Mouse (Mus musculus) lung, adult 18-20 months (tissue): ENCODE results near the gene Odf4.

ENCODE experiments used
- DNase-seq, 2 experiments: peaks; one replicate each; pipeline ENCODE4 v3.0.0; 2022; ENCODE audit warnings: mixed read lengths in 2 of 2

Gene Odf4

DNA sequence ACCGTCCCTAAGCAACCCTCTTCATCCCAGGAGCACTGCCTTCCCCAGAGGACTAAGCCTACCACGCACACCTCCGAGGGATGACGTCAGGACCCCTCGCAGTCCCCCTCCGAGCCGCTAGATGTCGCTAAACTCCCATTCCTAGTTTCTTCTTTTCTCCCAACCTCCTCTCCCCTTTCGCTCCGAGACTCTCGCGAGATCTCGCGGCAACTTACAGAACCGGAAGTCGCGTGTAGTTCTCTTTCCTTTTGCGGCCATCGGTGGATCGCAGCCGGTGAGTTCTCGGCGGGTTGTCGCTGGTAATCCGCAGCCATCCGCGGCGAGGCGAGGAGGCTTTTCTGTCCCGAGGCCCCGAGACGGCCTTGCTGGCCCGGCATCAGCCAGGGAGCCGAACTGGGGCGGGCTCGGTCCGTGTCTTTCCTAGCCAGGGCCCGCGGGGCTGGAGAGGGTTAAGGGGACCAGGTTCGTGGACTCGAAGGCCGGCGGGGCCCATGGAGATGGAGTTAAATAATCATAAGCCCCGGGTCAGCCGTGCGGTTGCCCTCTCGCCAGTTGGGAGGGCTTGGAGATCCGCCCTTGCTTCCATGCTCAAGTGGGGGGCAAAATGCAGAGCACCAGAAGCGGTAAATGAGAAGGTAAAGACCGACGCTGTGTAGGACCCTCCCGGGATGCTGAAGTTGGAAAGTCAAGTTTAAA, 25.4 kb downstream of the Odf4 start, which contains the start of gene Rpl26:
TSS of gene Rpl26 (plus strand) at position 233 of the 696 bp plus-strand sequence.
- peak; percentile 98 to 99 for DNase-seq

DNA sequence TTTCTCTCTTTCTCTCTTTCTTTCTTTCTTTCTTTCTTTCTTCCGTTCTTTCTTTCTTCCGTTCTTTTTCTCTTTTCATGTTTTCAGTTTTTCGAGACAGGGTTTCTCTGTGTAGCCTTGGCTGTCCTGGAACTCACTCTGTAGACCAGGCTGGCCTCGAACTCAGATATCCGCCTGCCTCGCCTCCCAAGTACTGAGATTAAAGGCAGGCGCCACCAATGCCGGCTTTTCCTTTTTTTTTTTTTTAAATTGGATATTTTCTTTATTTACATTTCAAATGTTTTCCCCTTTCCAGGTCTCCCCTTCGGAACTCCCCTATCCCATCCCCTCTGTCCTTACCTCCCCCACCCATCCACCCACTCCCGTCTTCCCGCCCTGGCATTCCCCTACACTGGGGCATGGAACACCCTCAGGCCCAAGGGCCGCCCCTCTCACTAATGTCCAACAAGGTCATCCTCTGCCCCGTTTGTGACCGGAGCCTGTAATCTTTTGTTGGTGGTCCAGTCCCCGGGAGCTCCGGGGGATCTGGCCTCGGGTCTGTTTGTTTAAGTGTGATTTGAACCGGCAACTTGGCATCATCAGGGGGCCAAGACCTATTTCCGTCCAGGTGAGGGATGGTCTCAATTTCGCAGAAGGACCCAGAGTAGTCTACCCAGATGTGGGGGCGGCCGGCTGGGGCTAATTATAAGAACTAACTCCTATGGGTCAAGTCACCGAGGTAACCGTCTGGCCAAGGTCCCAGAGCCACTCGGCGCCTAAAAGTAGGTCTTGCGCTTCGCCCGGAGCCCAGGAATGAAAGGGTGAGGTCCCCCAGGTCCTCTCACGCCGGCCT, 26.1 kb downstream of the Odf4 start:
- DNase-seq: no peak

DNA sequence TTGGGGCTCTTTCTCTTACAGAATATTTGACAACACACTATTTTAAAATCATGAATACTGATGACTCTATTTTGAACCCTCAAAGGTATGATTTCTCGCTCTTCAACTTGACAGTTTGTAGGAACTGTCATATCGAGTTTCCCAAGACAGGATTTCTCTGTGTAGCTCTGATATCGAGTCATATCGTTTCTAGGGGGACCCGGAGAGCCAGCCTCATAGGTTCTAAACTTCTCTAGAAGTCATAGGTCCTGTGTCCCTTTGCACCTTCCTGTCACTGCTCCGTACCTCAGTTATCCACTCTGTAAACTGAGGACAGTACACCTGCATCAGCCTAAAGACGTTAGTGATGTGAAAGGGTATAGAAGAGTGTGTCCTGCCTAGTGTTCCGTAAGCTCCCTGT, 27.1 kb downstream of the Odf4 start:
- no peak for DNase-seq

DNA sequence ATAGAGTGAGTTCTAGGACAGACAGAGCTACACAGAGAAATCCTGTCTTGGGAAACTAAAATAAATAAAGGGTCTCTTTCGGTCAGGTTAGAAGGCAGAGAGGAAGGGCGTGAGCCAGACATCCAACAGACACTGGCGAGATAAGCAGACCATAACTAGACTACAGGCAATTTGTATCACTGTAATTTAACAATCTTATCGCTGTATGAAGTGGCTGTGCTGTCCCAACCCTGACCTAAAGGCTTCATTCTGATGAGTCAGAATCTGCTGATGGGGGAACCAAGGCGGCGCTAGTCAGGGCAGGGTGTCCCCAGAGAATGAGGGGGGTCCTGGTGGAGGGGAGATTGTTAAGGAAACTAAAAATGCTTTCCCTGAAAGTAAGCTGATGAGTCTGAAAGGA, 28.1 kb downstream of the Odf4 start:
- no peak for DNase-seq

DNA sequence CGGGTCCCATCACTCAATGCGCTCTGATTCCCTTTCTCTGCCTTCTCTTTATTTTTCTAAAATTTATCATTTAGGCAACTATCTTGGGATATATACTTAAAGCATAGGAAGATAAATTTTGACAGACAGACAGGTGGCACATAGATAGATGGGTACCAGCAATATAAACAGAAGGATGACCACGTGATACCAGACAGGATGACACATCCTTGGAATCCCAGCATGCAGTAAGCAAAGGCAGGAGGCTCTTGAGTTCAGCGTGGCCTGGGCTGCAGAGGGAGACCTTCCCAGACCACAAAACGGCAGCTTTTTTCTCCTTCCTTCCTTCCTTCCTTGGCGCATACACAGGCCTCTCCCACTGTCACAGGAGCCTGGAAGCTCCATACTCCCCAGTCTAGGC, 29.0 kb downstream of the Odf4 start:
- DNase-seq: no peak

DNA sequence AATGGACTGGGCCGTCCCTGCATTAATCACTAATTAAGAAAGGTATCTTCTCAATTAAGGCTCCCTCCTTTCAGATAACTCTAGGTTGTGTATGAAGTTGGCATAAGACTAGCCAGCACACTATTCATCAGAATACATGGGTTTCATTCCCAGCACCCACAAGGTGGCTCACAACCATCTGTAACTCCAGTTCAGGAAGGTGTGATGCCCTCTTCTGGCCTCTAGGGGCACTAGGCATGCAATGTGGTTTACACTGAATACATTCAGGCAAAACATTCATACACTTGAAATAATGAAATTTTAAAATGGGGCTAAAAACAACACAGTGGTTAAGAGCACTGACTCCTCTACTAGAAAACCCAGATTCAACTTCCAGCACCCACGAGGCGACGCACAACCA, 29.8 kb downstream of the Odf4 start:
- peak; percentile 33 to 42 for DNase-seq

DNA sequence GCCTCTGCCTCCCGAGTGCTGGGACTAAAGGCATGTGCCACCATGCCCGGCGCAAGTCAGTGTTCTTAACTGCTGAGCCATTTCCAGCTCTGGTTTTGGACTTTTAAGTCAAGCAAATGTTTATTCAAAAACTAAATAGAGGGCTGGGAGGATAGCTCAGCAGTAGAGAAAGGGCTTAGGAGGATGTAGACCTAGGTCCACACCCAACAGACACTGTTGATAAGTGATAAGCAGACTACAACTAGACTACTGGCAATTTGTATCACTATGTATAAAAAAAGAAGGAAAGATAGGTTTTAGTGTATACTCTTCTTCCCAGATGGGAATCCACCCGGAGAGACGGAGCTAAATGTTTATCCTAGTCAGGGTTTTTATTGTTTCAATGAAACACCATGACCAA, 30.6 kb downstream of the Odf4 start:
- no peak for DNase-seq

DNA sequence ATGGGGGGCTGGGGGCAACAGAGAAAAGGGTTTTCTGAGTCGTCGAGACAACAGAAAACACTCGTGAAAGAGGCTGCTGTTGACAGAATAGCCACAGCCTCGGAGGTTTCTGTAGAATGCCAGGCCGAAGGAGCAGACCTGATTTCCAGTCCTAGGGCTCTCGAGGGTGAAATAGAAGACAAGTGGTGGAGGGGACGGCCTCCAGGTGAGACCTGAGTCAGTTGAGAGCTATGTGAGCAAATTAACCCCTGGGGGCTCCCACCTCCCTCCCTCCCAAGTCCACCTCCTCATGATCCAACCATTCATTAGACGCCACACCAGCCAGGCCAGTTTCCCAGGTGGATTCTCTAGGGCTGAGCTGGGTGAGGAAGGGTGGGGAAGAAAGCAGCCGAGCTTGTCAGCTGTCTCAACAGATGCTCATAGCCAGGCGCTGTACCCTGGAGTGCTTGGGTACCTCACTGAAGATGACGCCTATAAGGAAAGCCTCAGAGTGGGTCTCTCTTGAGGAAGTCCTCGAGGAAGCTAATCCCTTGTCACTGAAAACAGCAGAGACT, 32.9 kb downstream of the Odf4 start:
- DNase-seq: no peak

DNA sequence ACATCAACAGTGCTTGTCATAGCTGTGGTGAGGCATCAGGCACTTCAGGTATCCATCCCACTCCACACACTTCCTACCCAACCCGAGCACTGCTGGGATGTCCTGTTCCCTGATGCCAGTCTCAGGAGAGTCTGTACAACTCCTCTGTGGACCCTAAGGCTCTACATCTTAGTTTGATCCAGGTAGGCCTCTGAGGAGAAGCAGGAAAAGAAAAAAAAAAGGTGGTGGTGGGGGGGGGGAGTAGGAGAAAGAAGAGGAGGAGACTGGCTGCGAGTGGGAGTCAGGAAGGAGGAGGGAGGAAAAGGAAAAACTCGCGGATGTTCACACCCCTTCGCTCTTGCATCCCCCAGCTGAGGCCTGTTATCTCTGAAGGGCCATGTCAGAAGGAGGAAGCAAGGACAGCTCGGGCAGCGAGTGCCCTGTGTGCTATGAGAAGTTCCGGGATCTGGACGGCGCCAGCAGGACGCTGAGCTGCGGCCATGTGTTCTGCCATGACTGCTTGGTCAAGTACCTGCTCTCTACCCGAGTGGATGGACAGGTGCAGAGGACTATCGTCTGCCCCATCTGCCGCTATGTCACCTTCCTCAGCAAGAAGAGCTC, 34.5 kb downstream of the Odf4 start:
- no peak for DNase-seq

DNA sequence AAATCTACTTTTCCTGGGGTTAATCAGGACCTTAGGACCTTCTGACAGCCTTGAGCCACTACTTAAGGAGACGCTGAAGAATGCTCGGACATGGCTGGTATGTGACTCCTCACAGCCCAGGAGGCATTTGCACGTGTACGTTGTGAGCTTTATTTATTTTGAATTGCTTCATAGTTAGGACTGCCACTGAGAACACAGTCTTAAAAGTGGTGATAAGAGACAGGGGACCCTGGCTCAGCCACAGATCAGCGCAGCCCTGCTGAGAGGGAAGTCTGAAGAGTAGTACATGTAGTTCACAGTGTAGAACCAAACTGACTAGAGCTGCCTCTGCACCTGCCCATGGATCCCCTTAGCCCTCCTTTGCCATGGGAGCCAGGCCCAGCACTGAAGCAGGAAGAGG, 35.1 kb downstream of the Odf4 start:
- no peak for DNase-seq

DNA sequence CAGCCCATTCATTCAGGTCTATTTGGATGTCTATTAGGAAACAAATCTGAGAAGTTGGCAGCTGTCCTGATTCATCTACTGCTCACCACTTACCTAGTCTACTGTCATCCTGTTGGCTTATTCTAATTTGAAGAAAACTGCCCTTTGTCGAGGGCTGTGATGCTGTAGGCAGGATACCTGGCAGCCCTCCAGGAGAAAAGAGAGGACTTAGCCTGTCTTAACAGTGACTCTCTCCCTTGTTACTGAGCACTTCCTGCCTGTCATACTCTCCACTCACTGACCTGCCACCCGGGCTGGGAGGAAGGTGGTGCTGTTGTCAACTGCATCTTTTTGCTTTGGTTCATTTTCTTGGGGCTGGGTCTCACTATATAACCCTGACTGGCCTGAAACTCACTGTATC, 36.3 kb downstream of the Odf4 start:
- DNase-seq: no peak

DNA sequence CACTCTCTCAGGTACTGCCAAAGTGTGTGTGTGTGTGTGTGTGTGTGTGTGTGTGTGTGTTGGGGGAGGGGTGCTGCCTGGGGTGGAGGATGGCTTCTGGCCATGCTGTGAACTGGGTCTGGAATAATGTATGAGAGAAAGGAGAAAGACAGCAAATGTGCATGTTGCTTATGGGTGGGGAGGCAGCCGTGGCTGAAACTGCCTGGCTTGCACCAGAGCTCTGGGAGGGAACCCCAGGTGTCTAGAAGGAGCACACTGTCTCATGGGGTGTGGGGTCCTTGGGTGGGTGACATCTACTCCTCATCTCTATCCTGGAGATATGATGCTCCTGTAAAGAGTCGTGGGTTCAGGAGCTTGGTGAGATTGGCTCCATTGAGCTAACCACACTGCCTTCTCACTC, 38.2 kb downstream of the Odf4 start:
- no peak for DNase-seq

DNA sequence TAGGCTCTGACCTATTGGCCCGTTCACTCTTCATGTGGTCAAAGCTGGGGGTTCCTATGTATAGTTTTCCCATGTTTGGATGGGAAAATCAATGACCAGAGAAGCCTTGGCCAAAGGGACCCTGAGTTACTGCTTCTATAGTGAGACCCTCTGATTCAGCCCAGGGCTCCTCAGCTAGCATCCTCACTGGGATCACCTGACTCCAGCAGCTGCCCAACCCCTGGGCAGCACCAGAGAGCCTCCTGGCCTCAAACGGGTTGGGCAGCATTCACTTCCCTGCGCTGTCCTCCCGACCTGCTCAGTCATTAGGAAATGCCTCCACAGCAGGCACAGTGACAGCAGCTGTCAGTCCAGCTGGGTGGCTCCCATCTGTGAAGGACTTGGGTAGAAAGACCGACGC, 38.6 kb downstream of the Odf4 start, which contains the start of gene Rnf222:
TSS of gene Rnf222 (plus strand) at position 301 of the 400 bp plus-strand sequence.
- no peak for DNase-seq

DNA sequence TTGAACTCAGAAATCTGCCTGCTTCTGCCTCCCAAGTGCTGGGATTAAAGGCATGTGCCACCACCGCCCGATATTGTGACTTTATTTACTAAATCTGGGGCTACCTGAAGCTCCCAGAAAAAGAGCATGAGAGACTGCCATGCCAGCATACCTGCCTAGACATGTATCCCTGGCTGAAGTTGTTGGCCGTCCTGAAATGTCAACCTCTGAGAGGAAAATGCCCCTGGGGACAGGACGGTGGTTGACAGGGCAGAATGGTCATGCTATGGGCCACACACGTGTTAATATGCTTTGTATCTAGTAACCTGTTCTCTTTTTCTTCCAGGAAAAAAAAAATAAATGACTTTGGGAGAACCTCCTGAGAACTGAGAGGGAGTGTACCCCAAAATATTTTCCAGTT, 40.8 kb downstream of the Odf4 start:
- DNase-seq: no peak

DNA sequence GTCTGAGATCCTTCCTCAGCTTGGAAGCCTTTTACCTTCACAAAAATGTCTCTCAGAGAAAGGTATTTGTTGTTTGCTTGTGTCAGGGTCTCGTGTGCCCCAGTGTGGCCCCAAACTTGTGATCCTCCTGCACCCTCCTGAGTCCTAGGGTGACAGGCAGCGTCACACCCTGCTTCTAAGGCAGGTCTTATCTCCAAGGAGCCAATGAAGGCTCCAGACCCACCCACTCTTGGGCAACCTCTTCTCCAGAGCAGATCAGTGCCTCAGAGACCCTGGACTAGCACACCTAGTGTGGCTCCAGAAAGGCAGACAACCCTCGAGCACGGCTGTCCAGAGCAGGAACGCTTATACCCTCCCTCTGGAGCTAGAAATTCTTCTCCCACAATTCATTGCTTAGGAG, 42.5 kb downstream of the Odf4 start:
- DNase-seq: no peak

DNA sequence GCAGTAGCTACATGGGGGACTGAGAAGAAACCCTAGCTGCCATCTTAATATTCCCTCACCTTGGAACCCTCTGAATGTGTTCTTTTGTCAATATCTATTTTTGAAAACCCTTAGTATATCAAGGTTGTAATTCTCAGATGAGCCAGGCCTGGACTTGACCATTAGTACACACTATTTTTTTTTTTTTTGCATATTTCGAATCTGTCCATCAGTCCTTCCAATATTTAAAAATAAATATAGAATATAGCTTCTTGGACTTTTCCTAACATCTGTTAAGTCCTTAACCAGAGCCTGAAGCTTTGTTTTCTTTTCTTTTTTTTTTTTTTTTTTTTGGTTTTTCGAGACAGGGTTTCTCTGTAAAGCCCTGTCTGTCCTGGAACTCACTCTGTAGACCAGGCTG, 43.0 kb downstream of the Odf4 start:
- DNase-seq: no peak

DNA sequence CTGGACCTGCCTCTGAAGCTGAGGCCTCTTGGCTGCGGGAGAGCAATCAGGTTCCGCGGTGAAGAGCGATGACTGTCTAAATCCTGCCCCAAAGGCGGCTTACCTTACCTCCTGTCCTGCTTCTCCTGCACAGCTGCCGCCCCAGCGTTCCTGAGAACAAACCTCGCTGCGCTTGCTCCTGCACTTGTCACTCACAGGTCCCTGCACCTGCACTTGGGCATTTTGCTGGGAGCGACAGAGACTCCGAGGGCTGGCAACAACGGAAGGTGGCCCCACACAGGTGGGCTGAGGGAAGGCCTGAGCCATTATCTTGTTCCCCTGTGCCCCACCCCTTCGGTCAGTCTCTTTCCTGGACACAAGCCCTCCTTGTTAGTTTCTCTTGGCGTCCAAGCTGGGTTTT, 44.8 kb downstream of the Odf4 start:
- DNase-seq: no peak

DNA sequence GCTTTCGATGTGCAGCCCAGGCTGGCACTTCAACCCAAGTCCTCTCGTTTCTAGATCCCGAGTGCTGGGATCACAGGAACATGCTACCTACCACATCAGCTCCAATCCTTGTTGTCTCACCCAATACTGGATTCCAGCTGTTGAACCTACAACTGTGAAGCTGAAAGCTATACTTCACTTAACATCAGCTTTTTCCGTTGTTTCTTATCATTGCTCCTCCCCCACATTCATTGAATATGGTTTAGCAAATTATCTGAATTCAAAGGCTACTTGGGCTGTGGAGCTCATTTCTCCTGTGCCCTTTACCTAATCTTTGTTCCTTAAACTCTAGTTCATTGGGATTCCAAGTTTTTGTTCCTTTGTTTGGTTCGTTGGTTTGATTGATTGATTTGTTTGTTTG, 48.1 kb downstream of the Odf4 start:
- no peak for DNase-seq

DNA sequence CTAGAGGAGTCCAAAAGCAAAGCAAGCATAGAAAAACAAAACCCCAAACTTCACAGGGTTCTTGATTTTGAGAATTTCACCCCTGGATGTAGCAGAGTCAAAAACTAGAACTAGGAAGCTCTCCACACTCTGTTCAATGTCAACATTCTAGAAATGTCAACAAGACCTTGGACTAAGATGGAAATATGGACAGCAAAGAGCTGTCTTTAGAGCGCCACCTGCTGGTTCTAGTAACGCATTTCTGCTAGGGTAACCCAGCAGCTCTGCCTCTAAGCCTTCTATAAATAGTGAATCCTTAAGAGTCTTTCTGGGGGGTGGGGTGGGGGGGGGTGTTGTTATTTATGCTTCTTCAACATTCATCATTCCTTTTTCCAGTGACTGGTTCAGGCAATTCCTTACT, 52.0 kb downstream of the Odf4 start:
- peak; percentile 62 to 76 for DNase-seq
